Mouse (Mus musculus): ENCODE measurements around the gene Bcar3.
A peak's percentile ranks its signal among the peaks of the same experiment; 100 is the strongest.

Bcar3 gene

GRCm38 (mm10) chr3:122480986-122481385 lies 187.1 kb downstream of the Bcar3 start:
- no peak for DNase-seq (ENCODE audit: low read depth, low spot score)

GRCm38 (mm10) chr3:122481891-122482739 lies 188.2 kb downstream of the Bcar3 start:
- peak; percentile 35 for DNase-seq (ENCODE audit: low read depth, low spot score)

- DNase-seq (ENCODE audit: low read depth, low spot score), result peak; percentile 66
Measured at GRCm38 (mm10) chr3:122483066-122483782, 189.3 kb downstream of the Bcar3 start.

GRCm38 (mm10) chr3:122483783-122484130 lies 189.8 kb downstream of the Bcar3 start:
- DNase-seq (ENCODE audit: low read depth, low spot score), result no peak

GRCm38 (mm10) chr3:122484301-122484700 lies 190.4 kb downstream of the Bcar3 start:
- DNase-seq (ENCODE audit: low read depth, low spot score), result no peak

- no peak for DNase-seq (ENCODE audit: low read depth, low spot score)
Measured at GRCm38 (mm10) chr3:122485699-122486098, 191.8 kb downstream of the Bcar3 start.

- DNase-seq (ENCODE audit: low read depth, low spot score), result no peak
Measured at GRCm38 (mm10) chr3:122486193-122486592, 192.3 kb downstream of the Bcar3 start.

- no peak for DNase-seq (ENCODE audit: low read depth, low spot score)
Measured at GRCm38 (mm10) chr3:122488051-122488754, 194.3 kb downstream of the Bcar3 start.

GRCm38 (mm10) chr3:122490574-122490973 lies 196.6 kb downstream of the Bcar3 start:
- DNase-seq (ENCODE audit: low read depth, low spot score), result no peak

- DNase-seq (ENCODE audit: low read depth, low spot score), result no peak
Measured at GRCm38 (mm10) chr3:122492006-122492405, 198.1 kb downstream of the Bcar3 start.

- DNase-seq (ENCODE audit: low read depth, low spot score), result no peak
Measured at GRCm38 (mm10) chr3:122492872-122493615, 199.1 kb downstream of the Bcar3 start.

- no peak for DNase-seq (ENCODE audit: low read depth, low spot score)
Measured at GRCm38 (mm10) chr3:122494764-122495163, 200.8 kb downstream of the Bcar3 start.

GRCm38 (mm10) chr3:122497871-122498270 lies 203.9 kb downstream of the Bcar3 start:
- peak; percentile 36 for DNase-seq (ENCODE audit: low read depth, low spot score)

GRCm38 (mm10) chr3:122498528-122498927 lies 204.6 kb downstream of the Bcar3 start:
- DNase-seq (ENCODE audit: low read depth, low spot score), result no peak

GRCm38 (mm10) chr3:122499647-122500046 lies 205.7 kb downstream of the Bcar3 start:
- no peak for DNase-seq (ENCODE audit: low read depth, low spot score)

GRCm38 (mm10) chr3:122500929-122501328 lies 207.0 kb downstream of the Bcar3 start:
- no peak for DNase-seq (ENCODE audit: low read depth, low spot score)

GRCm38 (mm10) chr3:122506343-122506916 lies 212.5 kb downstream of the Bcar3 start:
- DNase-seq (ENCODE audit: low read depth, low spot score), result no peak

GRCm38 (mm10) chr3:122507826-122508225 lies 213.9 kb downstream of the Bcar3 start:
- DNase-seq (ENCODE audit: low read depth, low spot score), result no peak

- DNase-seq (ENCODE audit: low read depth, low spot score), result peak; percentile 22
Measured at GRCm38 (mm10) chr3:122509084-122509483, 215.1 kb downstream of the Bcar3 start.

GRCm38 (mm10) chr3:122509534-122510239 lies 215.8 kb downstream of the Bcar3 start:
- peak; percentile 19 for DNase-seq (ENCODE audit: low read depth, low spot score)

Measured in skeletal muscle tissue, adult 2 months (tissue).